ENCODE assay signal across 10 mouse cellular contexts in genomic region chr1:54924309-54924685, GRCm38 (mm10). TPM values are rescaled to one million over a fixed set of nuclear protein-coding genes. Genes with fewer than 3 reads are reported as not detected.
DNase-seq lines count a peak whose midpoint lies in the region; ATAC-seq and TF ChIP-seq lines count a peak whose summit lies in the region.
"Had no signal": no experiment of that assay in that cellular context is flagged by ENCODE, and none has a peak within 500 bp of the region (broad histone marks: within the 10 kb centered on the region; RNA-seq: fewer than 3 reads in every experiment).

No protein-coding gene starts in this region.

- no peak for ATAC-seq in hindbrain, embryonic 13.5 days (ENCODE audit: low FRiP score)
- no peak for ATAC-seq in hindbrain, embryonic 11.5 days (ENCODE audit: low FRiP score)
- no peak for ATAC-seq in heart, embryonic 16.5 days (replicated peaks; ENCODE audit: extremely low read depth, insufficient read depth, low FRiP score)
- ATAC-seq in midbrain, embryonic 15.5 days (replicated peaks), result no peak
- ATAC-seq in inflammation-experienced regulatory T-cells, adult 6 months, result no peak
- ATAC-seq: Patski had no signal

- H3K4me2 ChIP-seq in hindbrain, embryonic 13.5 days, result peak overlapping the region; percentile 72
- no peak overlapping the region for H3K4me2 ChIP-seq in hindbrain, embryonic 11.5 days (replicated peaks; ENCODE audit: low read depth, low read length)
- H3K4me2 ChIP-seq in heart, embryonic 16.5 days (ENCODE audit: low read depth, low read length), result peak overlapping the region; percentile 99
- H3K4me2 ChIP-seq in midbrain, embryonic 15.5 days, result peak overlapping the region; percentile 72

- peaks cover 28% of the 10 kb centered on the region for H3K4me1 ChIP-seq in hindbrain, embryonic 13.5 days (replicated peaks)
- H3K4me1 ChIP-seq in hindbrain, embryonic 11.5 days (replicated peaks; ENCODE audit: control insufficient read depth, insufficient read depth, low read length), result no peaks in the 10 kb centered on the region
- peaks cover 8% of the 10 kb centered on the region for H3K4me1 ChIP-seq in bone marrow, adult 2 months (ENCODE audit: control insufficient read depth, insufficient read depth, low read length)
- H3K4me1 ChIP-seq in heart, embryonic 16.5 days (ENCODE audit: control insufficient read depth, insufficient read depth, low read length), result peaks cover 30% of the 10 kb centered on the region
- peaks cover 26% of the 10 kb centered on the region for H3K4me1 ChIP-seq in midbrain, embryonic 15.5 days

- no peak for DNase-seq in hindbrain, embryonic 11.5 days (ENCODE audit: low spot score)
- no peak for DNase-seq in urinary bladder, adult 18-20 months (ENCODE audit: low spot score in 2 of 2)
- no peak for DNase-seq in right cerebral cortex, postnatal 14 days
- DNase-seq: cerebellum, adult 8-10 months had no signal

- peak overlapping the region; percentile 77 for H3K4me3 ChIP-seq in hindbrain, embryonic 13.5 days
- H3K4me3 ChIP-seq in hindbrain, embryonic 11.5 days (ENCODE audit: low read depth, low read length), result no peak overlapping the region
- H3K4me3 ChIP-seq in bone marrow, adult 2 months (replicated peaks; ENCODE audit: control insufficient read depth, low read depth, low read length), result peak overlapping the region; percentile 47
- peak overlapping the region; percentile 93 for H3K4me3 ChIP-seq in heart, embryonic 16.5 days (ENCODE audit: low read length)
- peak overlapping the region; percentile 65 for H3K4me3 ChIP-seq in midbrain, embryonic 15.5 days

- H3K27me3 ChIP-seq in hindbrain, embryonic 13.5 days, result no peaks in the 10 kb centered on the region
- H3K27me3 ChIP-seq in hindbrain, embryonic 11.5 days (ENCODE audit: control insufficient read depth, insufficient read depth, low read length), result no peaks in the 10 kb centered on the region
- H3K27me3 ChIP-seq in heart, embryonic 16.5 days (ENCODE audit: control insufficient read depth, insufficient read depth, low read length), result no peaks in the 10 kb centered on the region
- no peaks in the 10 kb centered on the region for H3K27me3 ChIP-seq in midbrain, embryonic 15.5 days (replicated peaks)
- H3K27me3 ChIP-seq: Patski had no signal

- 88% methylated on average over 4 of the region's 4 CpGs for WGBS in hindbrain, embryonic 13.5 days
- WGBS in hindbrain, embryonic 11.5 days, result 90% methylated on average over 4 of the region's 4 CpGs
- WGBS in bone marrow, adult 2 months, result 40% methylated on average over 4 of the region's 4 CpGs
- 69% methylated on average over 4 of the region's 4 CpGs for WGBS in heart, embryonic 16.5 days
- 87% methylated on average over 4 of the region's 4 CpGs for WGBS in midbrain, embryonic 15.5 days

- H3K27ac ChIP-seq in hindbrain, embryonic 13.5 days, result no peak overlapping the region
- H3K27ac ChIP-seq in hindbrain, embryonic 11.5 days (ENCODE audit: low read depth, low read length), result no peak overlapping the region
- peak overlapping the region; percentile 87 for H3K27ac ChIP-seq in bone marrow, adult 2 months (ENCODE audit: control insufficient read depth, insufficient read depth, low read depth, low read length, poor library complexity)
- H3K27ac ChIP-seq in heart, embryonic 16.5 days (ENCODE audit: low read length), result no peak overlapping the region; the same call in 1 of the 2 replicates
- no peak overlapping the region for H3K27ac ChIP-seq in midbrain, embryonic 15.5 days

- H3K36me3 ChIP-seq in hindbrain, embryonic 13.5 days, result no peaks in the 10 kb centered on the region
- no peaks in the 10 kb centered on the region for H3K36me3 ChIP-seq in hindbrain, embryonic 11.5 days (ENCODE audit: control insufficient read depth, insufficient read depth, low read length)
- H3K36me3 ChIP-seq in heart, embryonic 16.5 days (ENCODE audit: control insufficient read depth, insufficient read depth), result no peaks in the 10 kb centered on the region
- no peaks in the 10 kb centered on the region for H3K36me3 ChIP-seq in midbrain, embryonic 15.5 days (replicated peaks)

- no peak for TF ChIP-seq POLR2A in bone marrow, adult 2 months (IDR thresholded peaks at IDR 0.05; ENCODE audit: borderline replicate concordance, control insufficient read depth, low read depth, low read length)

- no peaks in the 10 kb centered on the region for H3K9me3 ChIP-seq in hindbrain, embryonic 13.5 days
- H3K9me3 ChIP-seq in hindbrain, embryonic 11.5 days (ENCODE audit: control insufficient read depth, low read length), result no peaks in the 10 kb centered on the region
- H3K9me3 ChIP-seq in heart, embryonic 16.5 days (replicated peaks; ENCODE audit: control insufficient read depth, low read length), result no peaks in the 10 kb centered on the region
- H3K9me3 ChIP-seq in midbrain, embryonic 15.5 days, result no peaks in the 10 kb centered on the region

- no peak for TF ChIP-seq CTCF in bone marrow, adult 2 months (IDR thresholded peaks at IDR 0.05; ENCODE audit: control insufficient read depth, insufficient read depth, low read length)

- no peak overlapping the region for H3K9ac ChIP-seq in hindbrain, embryonic 13.5 days
- H3K9ac ChIP-seq in hindbrain, embryonic 11.5 days (ENCODE audit: low read depth, low read length), result no peak overlapping the region
- H3K9ac ChIP-seq in heart, embryonic 16.5 days (ENCODE audit: low read length), result peak overlapping the region; percentile 41
- H3K9ac ChIP-seq in midbrain, embryonic 15.5 days, result peak overlapping the region; percentile 89; the same call in 1 of the 2 replicates

RNA-seq across cellular contexts. Expression of gene Ankrd44, which starts 1.9 kb away (rescaled TPM):
- 20.9 and 21.1 TPM in 2 replicates for polyA plus RNA-seq in hindbrain, embryonic 13.5 days (2015; fragmentation: Nextera tagmentation; extraction: Ambion mirVana)
- 15.1 and 19.4 TPM in 2 replicates for polyA plus RNA-seq in hindbrain, embryonic 11.5 days (2014; fragmentation: Nextera tagmentation; extraction: Ambion mirVana)
- 12.1 and 47.3 TPM in 2 replicates for polyA plus RNA-seq in bone marrow, adult 2 months (2011; ENCODE audit: insufficient read depth, insufficient read length, low replicate concordance, missing spikeins)
- polyA plus RNA-seq in heart, embryonic 16.5 days (2015; fragmentation: Nextera tagmentation; extraction: Ambion mirVana), result 8.7 and 11.4 TPM in 2 replicates
- 29.6 and 32.3 TPM in 2 replicates for polyA plus RNA-seq in midbrain, embryonic 15.5 days (2015; fragmentation: Nextera tagmentation; extraction: Ambion mirVana)
- polyA plus RNA-seq in inflammation-experienced regulatory T-cells, adult 6 months (2017; shearing (Covaris generic)), result 100 to 1,000 TPM; 141 to 193 (median 187) TPM

Comparison
In these comparisons a context has a peak if more than half of its experiments do, and no peak if none do; other contexts are left out.
1. H3K9ac ChIP-seq: peak in heart, embryonic 16.5 days (single experiment) and midbrain, embryonic 15.5 days (single experiment); none in hindbrain, embryonic 13.5 days (single experiment) and hindbrain, embryonic 11.5 days (single experiment).